In the genomic region with DNA sequence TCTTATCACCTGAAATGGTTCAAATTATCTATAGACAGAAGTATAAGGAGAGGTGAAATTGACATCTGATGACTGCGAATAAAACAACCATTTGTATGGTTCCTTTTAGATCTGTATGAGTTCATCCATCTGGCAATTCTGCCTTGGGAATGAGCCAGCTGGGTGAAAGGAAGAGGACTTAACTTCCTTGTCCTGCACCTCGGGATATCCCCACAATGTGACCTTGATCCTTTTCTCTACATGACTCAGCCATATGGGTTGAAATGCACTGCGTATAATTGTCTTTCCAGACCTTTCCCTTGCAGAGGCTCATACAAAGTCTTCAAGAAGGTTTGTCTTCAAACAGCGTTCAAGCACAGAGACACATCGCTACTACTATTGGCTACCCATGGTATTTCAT, we compare ENCODE assay signal across 22 mouse cellular contexts.
DNase-seq lines count a peak whose midpoint lies in the region; ATAC-seq lines count a peak whose summit lies in the region.
"Had no signal": no experiment of that assay in that cellular context is flagged by ENCODE, and none has a peak within 500 bp of the region (broad histone marks: within the 10 kb centered on the region; RNA-seq: fewer than 3 reads in every experiment).

No protein-coding gene starts in this region.

- peak; percentile 14 to 35 for DNase-seq in heart, adult 9 months (ENCODE audit: low spot score in 2 of 2)
- DNase-seq in heart, postnatal 36 days = no peak
- DNase-seq in 3T3-L1 (ENCODE audit: low read depth, low spot score) = peak; percentile 68
- DNase-seq in large intestine, adult 2 months (ENCODE audit: low read depth, low spot score) = peak; percentile 79
- no peak for DNase-seq in cerebellum, adult 9-11 months
- DNase-seq in midbrain, embryonic 14.5 days = no peak
- DNase-seq: adrenal gland, postnatal 10 days; adrenal gland, postnatal 36 days; cerebellum, adult 18-20 months; cerebellum, adult 9-10 months; cerebellum, postnatal 25 days; forebrain, postnatal 0 days; gastrocnemius, postnatal 25 days; kidney, adult 18-20 months had no signal

- no peaks in the 10 kb centered on the region for H3K36me3 ChIP-seq in midbrain, embryonic 14.5 days (ENCODE audit: control insufficient read depth, insufficient read depth, low read length)
- H3K36me3 ChIP-seq: embryonic facial prominence, embryonic 12.5 days; embryonic facial prominence, embryonic 15.5 days; heart, embryonic 15.5 days had no signal

- no peak overlapping the region for H3K4me2 ChIP-seq in midbrain, embryonic 14.5 days (ENCODE audit: low read length)
- H3K4me2 ChIP-seq: embryonic facial prominence, embryonic 12.5 days; embryonic facial prominence, embryonic 15.5 days; heart, embryonic 15.5 days; hindbrain, embryonic 14.5 days had no signal

- no peaks in the 10 kb centered on the region for H3K4me1 ChIP-seq in midbrain, embryonic 14.5 days (ENCODE audit: control insufficient read depth, insufficient read depth, low read length)
- H3K4me1 ChIP-seq: embryonic facial prominence, embryonic 15.5 days had no signal

- whole genome bisulfite sequencing in large intestine, adult 2 months = 56% methylated on average over 5 of the region's 5 CpGs
- WGBS in midbrain, embryonic 14.5 days = 94% methylated on average over 5 of the region's 5 CpGs

- H3K4me3 ChIP-seq in midbrain, embryonic 14.5 days (replicated peaks; ENCODE audit: low read depth, low read length) = no peak overlapping the region
- H3K4me3 ChIP-seq: embryonic facial prominence, embryonic 12.5 days; embryonic facial prominence, embryonic 15.5 days; heart, adult 2 months; heart, embryonic 15.5 days had no signal

- H3K9me3 ChIP-seq in midbrain, embryonic 14.5 days (ENCODE audit: control insufficient read depth, low read length) = no peaks in the 10 kb centered on the region
- H3K9me3 ChIP-seq: embryonic facial prominence, embryonic 12.5 days; embryonic facial prominence, embryonic 15.5 days; heart, embryonic 15.5 days had no signal

- H3K9ac ChIP-seq in midbrain, embryonic 14.5 days (replicated peaks; ENCODE audit: low read length) = no peak overlapping the region
- H3K9ac ChIP-seq: embryonic facial prominence, embryonic 12.5 days; embryonic facial prominence, embryonic 15.5 days; forebrain, postnatal 0 days; heart, embryonic 15.5 days; hindbrain, embryonic 14.5 days had no signal

- ATAC-seq in midbrain, embryonic 14.5 days (ENCODE audit: low FRiP score, low TSS enrichment) = no peak
- ATAC-seq: forebrain, embryonic 14.5 days; forebrain, postnatal 0 days; hindbrain, postnatal 0 days; inflammation-experienced regulatory T-cells, adult 6 months had no signal

- intact Hi-C loops in heart, postnatal 36 days (cut with DNase I) = loop anchor here (10.0 kb wide), 1 partner anchor 1591 kb away; no protein-coding TSS in a partner anchor

- H3K27ac ChIP-seq in midbrain, embryonic 14.5 days (replicated peaks; ENCODE audit: low read depth, low read length) = no peak overlapping the region
- H3K27ac ChIP-seq: embryonic facial prominence, embryonic 12.5 days; embryonic facial prominence, embryonic 15.5 days; heart, adult 2 months; heart, embryonic 15.5 days; hindbrain, embryonic 14.5 days; hindbrain, postnatal 0 days had no signal

- no peaks in the 10 kb centered on the region for H3K27me3 ChIP-seq in midbrain, embryonic 14.5 days (ENCODE audit: control insufficient read depth, insufficient read depth, low read length)
- H3K27me3 ChIP-seq: embryonic facial prominence, embryonic 12.5 days; embryonic facial prominence, embryonic 15.5 days; heart, embryonic 15.5 days had no signal

Comparison
In these comparisons a context has a peak if more than half of its experiments do, and no peak if none do; other contexts are left out.
1. DNase-seq: peak in heart, adult 9 months (2 of 2), 3T3-L1 (single experiment) and large intestine, adult 2 months (single experiment); none in heart, postnatal 36 days (0 of 2), cerebellum, adult 9-11 months (single experiment) and midbrain, embryonic 14.5 days (single experiment).